Mouse (Mus musculus) lung, adult 2 months (tissue): ENCODE results near the gene Abi2.

Experiments
- CTCF ChIP-seq: fragments of 200-500 bp; IDR thresholded peaks from 2 replicates; pipeline ENCODE4 v1.5.1; 2011; ENCODE audit warnings: mild to moderate bottlenecking, low read length, control low read depth; ENCODE audit not compliant: insufficient read depth
- POLR2A ChIP-seq: fragments of 200-500 bp; IDR thresholded peaks from 2 replicates; pipeline ENCODE4 v1.6.1; 2011; ENCODE audit warnings: low read depth, mild to moderate bottlenecking, control low read depth, low read length, borderline replicate concordance; ENCODE audit errors: extremely low read depth

GRCm38 (mm10) chr1:60489660-60490059 lies 80.2 kb downstream of the Abi2 start:
- no peak for TF ChIP-seq POLR2A
- no peak for TF ChIP-seq CTCF
